Mouse (Mus musculus) layer of hippocampus, adult 9-10 months (tissue): ENCODE results near the gene 1700123O20Rik.

Experiments
- DNase-seq: peaks from one replicate; pipeline ENCODE4 v3.0.0; 2022; ENCODE audit warnings: low spot score

The 1700123O20Rik gene

GRCm38 (mm10) chr14:54686063-54686521 lies at the start of gene 1700123O20Rik:
1700123O20Rik (plus strand) TSS chr14:54686216.
- DNase-seq, result no peak

GRCm38 (mm10) chr14:54636954-54637353 lies 49.1 kb upstream of the 1700123O20Rik start:
- DNase-seq, result no peak

GRCm38 (mm10) chr14:54638210-54638609 lies 47.8 kb upstream of the 1700123O20Rik start:
- no peak for DNase-seq

GRCm38 (mm10) chr14:54640121-54640520 lies 45.9 kb upstream of the 1700123O20Rik start:
- DNase-seq, result no peak

GRCm38 (mm10) chr14:54640946-54641304 lies 45.1 kb upstream of the 1700123O20Rik start, which contains the start of gene Gm17606:
Gm17606 (plus strand) TSS chr14:54640952.
- DNase-seq, result no peak

- DNase-seq, result peak; percentile 81
Measured at GRCm38 (mm10) chr14:54641305-54641969, 44.6 kb upstream of the 1700123O20Rik start, which contains the start of gene Cdh24. Cdh24 (minus strand) TSS chr14:54641364.

GRCm38 (mm10) chr14:54642224-54642944 lies 43.6 kb upstream of the 1700123O20Rik start:
- DNase-seq, result no peak

- DNase-seq, result no peak
Measured at GRCm38 (mm10) chr14:54643011-54643410, 43.0 kb upstream of the 1700123O20Rik start.

GRCm38 (mm10) chr14:54644294-54644693 lies 41.7 kb upstream of the 1700123O20Rik start:
- DNase-seq, result no peak

- no peak for DNase-seq
Measured at GRCm38 (mm10) chr14:54646455-54646854, 39.6 kb upstream of the 1700123O20Rik start.

- no peak for DNase-seq
Measured at GRCm38 (mm10) chr14:54646898-54647636, 38.9 kb upstream of the 1700123O20Rik start.

GRCm38 (mm10) chr14:54647900-54648299 lies 38.1 kb upstream of the 1700123O20Rik start:
- DNase-seq, result no peak

- DNase-seq, result peak; percentile 71
Measured at GRCm38 (mm10) chr14:54650621-54651454, 35.2 kb upstream of the 1700123O20Rik start.

GRCm38 (mm10) chr14:54651556-54651955 lies 34.5 kb upstream of the 1700123O20Rik start:
- DNase-seq, result no peak

- no peak for DNase-seq
Measured at GRCm38 (mm10) chr14:54652787-54653186, 33.2 kb upstream of the 1700123O20Rik start.

GRCm38 (mm10) chr14:54653496-54653895 lies 32.5 kb upstream of the 1700123O20Rik start:
- DNase-seq, result peak; percentile 61

- DNase-seq, result no peak
Measured at GRCm38 (mm10) chr14:54660009-54660408, 26.0 kb upstream of the 1700123O20Rik start.

- DNase-seq, result no peak
Measured at GRCm38 (mm10) chr14:54664477-54665222, 21.4 kb upstream of the 1700123O20Rik start.

GRCm38 (mm10) chr14:54669381-54669780 lies 16.6 kb upstream of the 1700123O20Rik start:
- DNase-seq, result no peak

GRCm38 (mm10) chr14:54674317-54674716 lies 11.7 kb upstream of the 1700123O20Rik start:
- no peak for DNase-seq

- DNase-seq, result no peak
Measured at GRCm38 (mm10) chr14:54676290-54676689, 9.7 kb upstream of the 1700123O20Rik start.
